Mouse (Mus musculus) liver, adult 2 months (tissue): ENCODE data around the gene Gm4894. TPM values are rescaled to one million over a fixed set of nuclear protein-coding genes. Genes with fewer than 3 reads are reported as not detected.

Experiments used
- DNase-seq: peaks from one replicate; pipeline ENCODE4 v3.0.0-alpha.2; 2011; ENCODE audit warnings: low read depth, low spot score; ENCODE audit errors: extremely low read depth
- H3K27ac ChIP-seq: fragments of 200-500 bp; replicated peaks from 2 replicates; pipeline ENCODE4 v1.5.1; 2012; ENCODE audit warnings: low read depth, mild to moderate bottlenecking, control low read depth, inconsistent platforms, low read length; ENCODE audit not compliant: insufficient read depth
- H3K27me3 ChIP-seq: fragments of 200-500 bp; 2 replicates; pipeline ENCODE4 v1.6.1; 2012; ENCODE audit warnings: mild to moderate bottlenecking, moderate library complexity, low read length, inconsistent platforms; ENCODE audit not compliant: control insufficient read depth, insufficient read depth
- H3K36me3 ChIP-seq: fragments of 200-500 bp; 2 replicates; pipeline ENCODE4 v1.6.1; 2012; ENCODE audit warnings: low read length, inconsistent platforms; ENCODE audit not compliant: control insufficient read depth, insufficient read depth
- H3K4me1 ChIP-seq: fragments of 200-500 bp; 2 replicates; pipeline ENCODE4 v1.6.1; 2011; ENCODE audit warnings: low read length; ENCODE audit not compliant: control insufficient read depth, insufficient read depth
- H3K4me3 ChIP-seq: fragments of 200-500 bp; 2 replicates; pipeline ENCODE4 v1.5.1; 2011; ENCODE audit warnings: low read depth, mild to moderate bottlenecking, control low read depth, low read length, moderate library complexity; ENCODE audit not compliant: insufficient read depth
- H3K79me2 ChIP-seq: fragments of 200-500 bp; 2 replicates; pipeline ENCODE4 v1.6.1; 2012; ENCODE audit warnings: inconsistent platforms, mild to moderate bottlenecking, low read length, moderate library complexity; ENCODE audit not compliant: control insufficient read depth, insufficient read depth
- H3K9ac ChIP-seq: fragments of 200-500 bp; 2 replicates; pipeline ENCODE4 v1.6.1; 2012; ENCODE audit warnings: low read depth, mild to moderate bottlenecking, control low read depth, inconsistent platforms, low read length
- CTCF ChIP-seq: fragments of 200-500 bp; IDR thresholded peaks from 2 replicates; pipeline ENCODE4 v1.5.1; 2011; ENCODE audit warnings: low read depth, low read length, control low read depth
- POLR2A ChIP-seq: fragments of 200-500 bp; IDR thresholded peaks from 2 replicates; pipeline ENCODE4 v1.6.1; 2011; ENCODE audit warnings: low read length, control low read depth; ENCODE audit not compliant: insufficient read depth; ENCODE audit errors: extremely low read depth
- WGBS: fragments of 180-500 bp; shearing (Covaris S2); methylation state at CpG from one replicate; pipeline ENCODE4 v1.1.7; 2018; 5-methylcytosine and 5-hydroxymethylcytosine counted together
- polyA plus RNA-seq: library from polyadenylated mRNA; depleted of rRNA; stranded (reverse); fragments of >200 nt; gene quantifications from 2 replicates; pipeline ENCODE4 v1.2.3, GENCODE M21; 2012; rRNA removed
- total RNA-seq: library from RNA; depleted of rRNA; stranded (reverse); fragments of >200 nt; gene quantifications from 2 replicates; pipeline ENCODE4 v1.2.3, GENCODE M21; 2014; rRNA removed

Gm4894 gene
- total and polyA plus RNA-seq, 2 experiments: not detected

GRCm38 (mm10) chr9:49276542-49277334, 26.4 kb downstream of the Gm4894 start:
- Histone ChIP-seq H3K9ac (no peak overlapping the region), H3K27ac (no peak overlapping the region), H3K36me3 (no peaks in the 10 kb centered on the region), H3K79me2 (no peaks in the 10 kb centered on the region), H3K4me1 (no peaks in the 10 kb centered on the region), H3K4me3 (no peak overlapping the region), H3K27me3 (no peaks in the 10 kb centered on the region)
- TF ChIP-seq POLR2A: no peak
- no peak for DNase-seq
- 82% methylated on average over 11 of the region's 11 CpGs for WGBS

GRCm38 (mm10) chr9:49295101-49295500, 44.8 kb downstream of the Gm4894 start:
- no peak for DNase-seq
- no peak overlapping the region for H3K27ac ChIP-seq
- H3K9ac ChIP-seq: no peak overlapping the region
- 74% methylated on average over 1 of the region's 1 CpGs for WGBS
- no peaks in the 10 kb centered on the region for H3K79me2 ChIP-seq
- no peak overlapping the region for H3K4me3 ChIP-seq
- no peaks in the 10 kb centered on the region for H3K36me3 ChIP-seq
- TF ChIP-seq CTCF: no peak
- no peak for TF ChIP-seq POLR2A
- H3K4me1 ChIP-seq: no peaks in the 10 kb centered on the region
- H3K27me3 ChIP-seq: no peaks in the 10 kb centered on the region

DNA sequence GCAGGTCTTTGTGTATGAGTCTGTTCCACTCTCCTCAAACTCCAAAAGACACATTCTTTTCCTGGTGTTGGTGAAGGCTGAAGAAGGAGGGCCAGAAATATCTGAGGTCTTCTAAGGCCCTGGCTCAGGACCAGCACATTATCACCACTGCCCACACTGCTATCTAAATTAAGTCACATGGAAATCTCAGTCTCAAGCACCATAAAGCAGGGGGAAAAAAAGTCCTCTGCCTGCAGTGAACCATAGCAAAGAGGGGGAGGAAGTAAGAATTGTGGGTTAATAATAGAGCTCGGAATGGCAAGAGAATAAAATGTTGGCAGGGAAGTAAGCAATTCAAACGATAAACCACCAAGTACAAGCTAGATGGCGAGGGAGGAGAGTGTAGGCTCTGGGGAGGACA, 57.2 kb downstream of the Gm4894 start:
- DNase-seq: no peak
- no peak overlapping the region for H3K27ac ChIP-seq
- WGBS: 67% methylated on average over 3 of the region's 3 CpGs

GRCm38 (mm10) chr9:49310821-49311220, 60.5 kb downstream of the Gm4894 start:
- no peaks in the 10 kb centered on the region for H3K36me3 ChIP-seq
- no peak overlapping the region for H3K4me3 ChIP-seq
- no peak for TF ChIP-seq POLR2A
- no peak for TF ChIP-seq CTCF
- H3K79me2 ChIP-seq: no peaks in the 10 kb centered on the region
- no peak for DNase-seq
- no peaks in the 10 kb centered on the region for H3K4me1 ChIP-seq
- no peak overlapping the region for H3K27ac ChIP-seq
- H3K9ac ChIP-seq: no peak overlapping the region
- H3K27me3 ChIP-seq: no peaks in the 10 kb centered on the region
- WGBS: 64% methylated on average over 4 of the region's 4 CpGs

More for the DNA sequence above, 57.2 kb downstream of the Gm4894 start:
- Histone ChIP-seq H3K9ac (no peak overlapping the region), H3K36me3 (no peaks in the 10 kb centered on the region), H3K79me2 (no peaks in the 10 kb centered on the region), H3K27me3 (no peaks in the 10 kb centered on the region), H3K4me3 (no peak overlapping the region), H3K4me1 (no peaks in the 10 kb centered on the region)
- TF ChIP-seq POLR2A: no peak
- TF ChIP-seq CTCF: no peak

GRCm38 (mm10) chr9:49318638-49319037, 68.3 kb downstream of the Gm4894 start:
- no peaks in the 10 kb centered on the region for H3K4me1 ChIP-seq
- H3K36me3 ChIP-seq: no peaks in the 10 kb centered on the region
- no peak for DNase-seq
- H3K9ac ChIP-seq: no peak overlapping the region
- H3K27me3 ChIP-seq: no peaks in the 10 kb centered on the region
- H3K4me3 ChIP-seq: no peak overlapping the region
- TF ChIP-seq CTCF: no peak
- no peak for TF ChIP-seq POLR2A
- H3K27ac ChIP-seq: no peak overlapping the region
- no peaks in the 10 kb centered on the region for H3K79me2 ChIP-seq

Other genes starting within 250 kb of the Gm4894 start
- gene Zw10, start 194.9 kb upstream of the Gm4894 start, total RNA-seq: 9.6 and 9.9 TPM in 2 replicates
- 5.6 and 6.1 TPM in 2 replicates for gene Zw10, start 194.9 kb upstream of the Gm4894 start, polyA plus RNA-seq
- not detected in 2 replicates for gene Tmprss5, start 169.3 kb upstream of the Gm4894 start, total RNA-seq
- not detected in 2 replicates for gene Tmprss5, start 169.3 kb upstream of the Gm4894 start, polyA plus RNA-seq
- not detected in 2 replicates for gene Drd2, start 90.1 kb downstream of the Gm4894 start, total RNA-seq
- gene Drd2, start 90.1 kb downstream of the Gm4894 start, polyA plus RNA-seq: not detected in 2 replicates
- not detected in 2 replicates for gene Ankk1, start 176.5 kb downstream of the Gm4894 start, total RNA-seq
- gene Ankk1, start 176.5 kb downstream of the Gm4894 start, polyA plus RNA-seq: not detected in 2 replicates
- gene Ttc12, start 235.7 kb downstream of the Gm4894 start, total RNA-seq: 0.07 and 0.28 TPM in 2 replicates
- gene Ttc12, start 235.7 kb downstream of the Gm4894 start, polyA plus RNA-seq: 0.11 and 0.17 TPM in 2 replicates